Mouse (Mus musculus) olfactory bulb, adult 2 months (tissue): Measurements from ENCODE around the gene Plcxd2.

ENCODE experiments used
- CTCF ChIP-seq: fragments of 200-500 bp; IDR thresholded peaks from 2 replicates; pipeline ENCODE4 v1.5.1; 2012; ENCODE audit warnings: low read depth, mild to moderate bottlenecking, low read length, moderate library complexity; ENCODE audit not compliant: insufficient read depth
- POLR2A ChIP-seq: fragments of 200-500 bp; IDR thresholded peaks from 2 replicates; pipeline ENCODE4 v1.6.1; 2012; ENCODE audit warnings: mild to moderate bottlenecking, low read depth, low read length, moderate library complexity; ENCODE audit not compliant: insufficient read depth

GRCm38 (mm10) chr16:46001550-46002166 is 8.4 kb downstream of the Plcxd2 start:
- TF ChIP-seq CTCF (no peak), POLR2A (no peak)
